Mouse (Mus musculus): ENCODE measurements around the gene Fmnl2.
A peak's percentile ranks its signal among the peaks of the same experiment; 100 is the strongest.

Fmnl2 gene

GRCm38 (mm10) chr2:52857611-52858528 is at the start of gene Fmnl2:
Gene Fmnl2 (plus strand): TSS chr2:52857860.
- DNase-seq (ENCODE audit: low read depth) = peak; percentile 8

GRCm38 (mm10) chr2:52809988-52810387 is 47.7 kb upstream of the Fmnl2 start:
- DNase-seq (ENCODE audit: low read depth) = no peak

- no peak for DNase-seq (ENCODE audit: low read depth)
These were observed 46.0 kb upstream of the Fmnl2 start for GRCm38 (mm10) chr2:52811691-52812090.

- DNase-seq (ENCODE audit: low read depth) = no peak
These were observed 40.3 kb upstream of the Fmnl2 start for GRCm38 (mm10) chr2:52817341-52817740.

GRCm38 (mm10) chr2:52818944-52819343 is 38.7 kb upstream of the Fmnl2 start:
- DNase-seq (ENCODE audit: low read depth) = no peak

GRCm38 (mm10) chr2:52822214-52822613 is 35.4 kb upstream of the Fmnl2 start:
- no peak for DNase-seq (ENCODE audit: low read depth)

GRCm38 (mm10) chr2:52828077-52828476 is 29.6 kb upstream of the Fmnl2 start:
- no peak for DNase-seq (ENCODE audit: low read depth)

GRCm38 (mm10) chr2:52830513-52830912 is 27.1 kb upstream of the Fmnl2 start:
- no peak for DNase-seq (ENCODE audit: low read depth)

GRCm38 (mm10) chr2:52831585-52831984 is 26.1 kb upstream of the Fmnl2 start:
- no peak for DNase-seq (ENCODE audit: low read depth)

GRCm38 (mm10) chr2:52835726-52836125 is 21.9 kb upstream of the Fmnl2 start:
- no peak for DNase-seq (ENCODE audit: low read depth)

GRCm38 (mm10) chr2:52839074-52839473 is 18.6 kb upstream of the Fmnl2 start:
- no peak for DNase-seq (ENCODE audit: low read depth)

- no peak for DNase-seq (ENCODE audit: low read depth)
These were observed 17.8 kb upstream of the Fmnl2 start for GRCm38 (mm10) chr2:52839868-52840267.

GRCm38 (mm10) chr2:52843861-52844260 is 13.8 kb upstream of the Fmnl2 start:
- no peak for DNase-seq (ENCODE audit: low read depth)

- DNase-seq (ENCODE audit: low read depth) = no peak
These were observed 12.5 kb upstream of the Fmnl2 start for GRCm38 (mm10) chr2:52844936-52845752.

- no peak for DNase-seq (ENCODE audit: low read depth)
These were observed 11.2 kb upstream of the Fmnl2 start for GRCm38 (mm10) chr2:52846506-52846905.

GRCm38 (mm10) chr2:52849092-52849491 is 8.6 kb upstream of the Fmnl2 start:
- no peak for DNase-seq (ENCODE audit: low read depth)

GRCm38 (mm10) chr2:52858529-52859465 is 1.1 kb downstream of the Fmnl2 start:
- DNase-seq (ENCODE audit: low read depth) = no peak

- DNase-seq (ENCODE audit: low read depth) = no peak
These were observed 1.8 kb downstream of the Fmnl2 start for GRCm38 (mm10) chr2:52859466-52859840.

GRCm38 (mm10) chr2:52860111-52860775 is 2.6 kb downstream of the Fmnl2 start:
- DNase-seq (ENCODE audit: low read depth) = no peak

GRCm38 (mm10) chr2:52862046-52862759 is 4.5 kb downstream of the Fmnl2 start:
- no peak for DNase-seq (ENCODE audit: low read depth)

GRCm38 (mm10) chr2:52862760-52863124 is 5.1 kb downstream of the Fmnl2 start:
- no peak for DNase-seq (ENCODE audit: low read depth)
